Mouse (Mus musculus) kidney, embryonic 16.5 days (tissue): ENCODE data around the gene Psenen. TPM values are rescaled to one million over a fixed set of nuclear protein-coding genes. Genes with fewer than 3 reads are reported as not detected.

Experiments used
- ATAC-seq: fragments of 200-750 bp; cut with Nextera tagmentation; 2 replicates; pipeline ENCODE4 v1.8.0; 2017; ENCODE audit warnings: moderate TSS enrichment; ENCODE audit not compliant: low FRiP score, low TSS enrichment
- H3K27ac ChIP-seq: fragments of 300-500 bp; sonication (generic); 2 replicates; pipeline ENCODE4 v1.5.1; 2014; ENCODE audit warnings: low read length
- H3K27me3 ChIP-seq: fragments of 300-500 bp; sonication (generic); 2 replicates; pipeline ENCODE4 v1.6.1; 2014; ENCODE audit warnings: low read length, control low read depth, mixed read lengths; ENCODE audit not compliant: insufficient read depth
- H3K36me3 ChIP-seq: fragments of 300-500 bp; sonication (generic); 2 replicates; pipeline ENCODE4 v1.6.1; 2014; ENCODE audit warnings: low read length, control low read depth, mixed read lengths; ENCODE audit not compliant: insufficient read depth
- H3K4me1 ChIP-seq: fragments of 300-500 bp; sonication (generic); 2 replicates; pipeline ENCODE4 v1.6.1; 2014; ENCODE audit warnings: low read length, control low read depth, mixed read lengths; ENCODE audit not compliant: insufficient read depth
- H3K4me2 ChIP-seq: fragments of 300-500 bp; sonication (generic); replicated peaks from 2 replicates; pipeline ENCODE4 v1.6.1; 2014; ENCODE audit warnings: low read depth, low read length
- H3K4me3 ChIP-seq: fragments of 300-500 bp; sonication (generic); 2 replicates; pipeline ENCODE4 v1.5.1; 2014; ENCODE audit warnings: mild to moderate bottlenecking, low read length
- H3K9ac ChIP-seq: fragments of 300-500 bp; sonication (generic); replicated peaks from 2 replicates; pipeline ENCODE4 v1.6.1; 2014; ENCODE audit warnings: low read length
- H3K9me3 ChIP-seq: fragments of 300-500 bp; sonication (generic); 2 replicates; pipeline ENCODE4 v1.6.1; 2016; ENCODE audit warnings: low read length, control low read depth
- WGBS: fragments of 180-500 bp; shearing (Covaris S2); extraction: QIAGEN DNeasy Blood & Tissue Kit; methylation state at CpG from one replicate; pipeline ENCODE4 v1.1.7; 2014; 5-methylcytosine and 5-hydroxymethylcytosine counted together
- polyA plus RNA-seq: library from polyadenylated mRNA; unstranded; fragments of >200 nt; fragmentation: Nextera tagmentation; extraction: Ambion mirVana; gene quantifications from 2 replicates; pipeline ENCODE4 v1.2.1, GENCODE M21; 2015

Gene Psenen
- polyA plus RNA-seq, 1 experiment from 2014 or later, result 142 TPM

GRCm38 (mm10) chr7:30572389-30572788 lies 9.0 kb upstream of the Psenen start:
- Histone ChIP-seq H3K9ac (no peak overlapping the region), H3K4me3 (no peak overlapping the region), H3K27me3 (no peaks in the 10 kb centered on the region), H3K27ac (no peak overlapping the region), H3K4me1 (no peaks in the 10 kb centered on the region), H3K9me3 (no peaks in the 10 kb centered on the region), H3K36me3 (peaks cover 93% of the 10 kb centered on the region), H3K4me2 (no peak overlapping the region)
- 93% methylated on average over 5 of the region's 5 CpGs for WGBS
- ATAC-seq, result no peak

- ATAC-seq, result no peak
- 89% methylated on average over 11 of the region's 11 CpGs for WGBS
These were observed 4.1 kb upstream of the Psenen start for GRCm38 (mm10) chr7:30567555-30567954.

GRCm38 (mm10) chr7:30566033-30566432 lies 2.6 kb upstream of the Psenen start:
- Histone ChIP-seq H3K4me1 (peaks cover 7% of the 10 kb centered on the region), H3K4me2 (no peak overlapping the region), H3K4me3 (no peak overlapping the region), H3K9me3 (no peaks in the 10 kb centered on the region), H3K27ac (0 out of 2 replicates have a peak overlapping the region, but pooled peaks have one; percentile 26), H3K27me3 (no peaks in the 10 kb centered on the region), H3K9ac (no peak overlapping the region), H3K36me3 (peaks cover 56% of the 10 kb centered on the region)
- ATAC-seq, result no peak
- WGBS, result 79% methylated on average over 9 of the region's 9 CpGs

More at GRCm38 (mm10) chr7:30567555-30567954, 4.1 kb upstream of the Psenen start:
- Histone ChIP-seq H3K36me3 (peaks cover 68% of the 10 kb centered on the region), H3K27me3 (no peaks in the 10 kb centered on the region), H3K9ac (no peak overlapping the region), H3K27ac (no peak overlapping the region), H3K9me3 (no peaks in the 10 kb centered on the region), H3K4me2 (no peak overlapping the region), H3K4me3 (no peak overlapping the region), H3K4me1 (peaks cover 7% of the 10 kb centered on the region)

- Histone ChIP-seq H3K4me1 (peaks cover 7% of the 10 kb centered on the region), H3K9ac (peak within 1 kb of the TSS; percentile 89; the same call in 1 of the 2 replicates), H3K9me3 (no peaks in the 10 kb centered on the region), H3K27me3 (no peaks in the 10 kb centered on the region), H3K4me3 (0 out of 2 replicates have a peak within 1 kb of the TSS, but pooled peaks have one; percentile 82), H3K4me2 (no peak within 1 kb of the TSS), H3K36me3 (peaks cover 46% of the 10 kb centered on the region), H3K27ac (0 out of 2 replicates have a peak within 1 kb of the TSS, but pooled peaks have one; percentile 26)
- 94% methylated on average over 12 of the region's 12 CpGs for WGBS
- no peak for ATAC-seq
These were observed 1.6 kb upstream of the Psenen start, which contains the start of gene Igflr1 for GRCm38 (mm10) chr7:30564970-30565571. Gene Igflr1, plus strand, starts transcription at chr7:30565427.

GRCm38 (mm10) chr7:30563906-30564280 lies 466 bp upstream of the Psenen start:
- ATAC-seq, result no peak
- H3K9ac ChIP-seq, result peak overlapping the region; percentile 89
- H3K4me1 ChIP-seq, result peaks cover 7% of the 10 kb centered on the region
- H3K9me3 ChIP-seq, result no peaks in the 10 kb centered on the region
- peak overlapping the region; percentile 56 for H3K4me2 ChIP-seq
- H3K4me3 ChIP-seq, result peak overlapping the region; percentile 82
- H3K27ac ChIP-seq, result peak overlapping the region; percentile 99; the same call in 1 of the 2 replicates
- peaks cover 35% of the 10 kb centered on the region for H3K36me3 ChIP-seq
- H3K27me3 ChIP-seq, result no peaks in the 10 kb centered on the region
- WGBS, result 21% methylated on average over 6 of the region's 6 CpGs

- peaks cover 25% of the 10 kb centered on the region for H3K36me3 ChIP-seq
- peak overlapping the region; percentile 79 for H3K27ac ChIP-seq
- WGBS, result under 1% methylated on average over 27 of the region's 27 CpGs
- 0 out of 2 replicates have a peak, but pooled peaks have one; percentile 4 for ATAC-seq
- no peaks in the 10 kb centered on the region for H3K27me3 ChIP-seq
- H3K4me1 ChIP-seq, result peaks cover 19% of the 10 kb centered on the region
- peak overlapping the region; percentile 78 for H3K4me2 ChIP-seq
- peak overlapping the region; percentile 82 for H3K4me3 ChIP-seq
- no peaks in the 10 kb centered on the region for H3K9me3 ChIP-seq
- peak overlapping the region; percentile 81 for H3K9ac ChIP-seq
These were observed 806 bp downstream of the Psenen start for GRCm38 (mm10) chr7:30562526-30563116.

- Histone ChIP-seq H3K9me3 (no peaks in the 10 kb centered on the region), H3K4me1 (peaks cover 19% of the 10 kb centered on the region), H3K4me2 (no peak overlapping the region), H3K36me3 (peaks cover 22% of the 10 kb centered on the region), H3K9ac (no peak overlapping the region), H3K27me3 (no peaks in the 10 kb centered on the region), H3K27ac (no peak overlapping the region), H3K4me3 (no peak overlapping the region)
- no peak for ATAC-seq
- 64% methylated on average over 2 of the region's 2 CpGs for WGBS
These were observed 3.1 kb downstream of the Psenen start for GRCm38 (mm10) chr7:30560296-30560695.

GRCm38 (mm10) chr7:30559443-30559954 lies 3.9 kb downstream of the Psenen start, which contains the start of gene Lin37:
Gene Lin37, minus strand, starts transcription at chr7:30559838.
- Histone ChIP-seq H3K4me3 (peak within 1 kb of the TSS; percentile 81), H3K4me2 (peak within 1 kb of the TSS; percentile 96), H3K4me1 (peaks cover 19% of the 10 kb centered on the region), H3K27me3 (no peaks in the 10 kb centered on the region), H3K9me3 (no peaks in the 10 kb centered on the region), H3K27ac (peak within 1 kb of the TSS; percentile 48), H3K36me3 (peaks cover 25% of the 10 kb centered on the region), H3K9ac (peak within 1 kb of the TSS; percentile 83)
- peak; percentile 89 for ATAC-seq
- WGBS, result under 1% methylated on average over 20 of the region's 20 CpGs

- H3K4me3 ChIP-seq, result peak overlapping the region; percentile 81
- WGBS, result 13% methylated on average over 12 of the region's 12 CpGs
- H3K9ac ChIP-seq, result peak overlapping the region; percentile 83
- no peak for ATAC-seq
- H3K9me3 ChIP-seq, result no peaks in the 10 kb centered on the region
- no peaks in the 10 kb centered on the region for H3K27me3 ChIP-seq
- peak overlapping the region; percentile 17; the same call in 1 of the 2 replicates for H3K27ac ChIP-seq
- H3K4me2 ChIP-seq, result peak overlapping the region; percentile 96
- H3K36me3 ChIP-seq, result peaks cover 31% of the 10 kb centered on the region
- H3K4me1 ChIP-seq, result peaks cover 14% of the 10 kb centered on the region
These were observed 4.6 kb downstream of the Psenen start for GRCm38 (mm10) chr7:30558656-30559442.
